Comparison of ENCODE assay signal across 7 mouse cellular contexts in genomic region chr10:14017822-14018364, GRCm38 (mm10). TPM values are rescaled to one million over a fixed set of nuclear protein-coding genes. Genes with fewer than 3 reads are reported as not detected.
DNase-seq lines count a peak whose midpoint lies in the region; ATAC-seq and TF ChIP-seq lines count a peak whose summit lies in the region.

No protein-coding gene starts in this region.

- no peak overlapping the region for H3K27ac ChIP-seq in embryonic facial prominence, embryonic 13.5 days
- peak overlapping the region; percentile 72 for H3K27ac ChIP-seq in hindbrain, embryonic 10.5 days

- 0 out of 2 replicates have a peak overlapping the region, but pooled peaks have one; percentile 9 for H3K4me3 ChIP-seq in embryonic facial prominence, embryonic 13.5 days
- H3K4me3 ChIP-seq in hindbrain, embryonic 10.5 days, result peak overlapping the region; percentile 31
- H3K4me3 ChIP-seq in myocyte, result peak overlapping the region; percentile 17

- no peaks in the 10 kb centered on the region for H3K9me3 ChIP-seq in embryonic facial prominence, embryonic 13.5 days
- no peaks in the 10 kb centered on the region for H3K9me3 ChIP-seq in hindbrain, embryonic 10.5 days

- no peak overlapping the region for H3K9ac ChIP-seq in embryonic facial prominence, embryonic 13.5 days

- H3ac ChIP-seq in myocyte (ENCODE audit: control insufficient read depth, insufficient read length), result no peak overlapping the region

- peak; percentile 48 for ATAC-seq in CD4-positive, CD25-positive, alpha-beta regulatory T cell, adult 4 months
- no peak for ATAC-seq in embryonic facial prominence, embryonic 13.5 days (ENCODE audit: insufficient number of reproducible peaks, insufficient read depth, low FRiP score, low TSS enrichment, low read depth)

- H3K79me2 ChIP-seq in myocyte (ENCODE audit: control insufficient read depth, insufficient read depth), result peaks cover 52% of the 10 kb centered on the region

- 3% methylated on average over 12 of the region's 12 CpGs for WGBS in embryonic facial prominence, embryonic 13.5 days
- 6% methylated on average over 12 of the region's 12 CpGs for WGBS in hindbrain, embryonic 10.5 days

- H3K27me3 ChIP-seq in embryonic facial prominence, embryonic 13.5 days, result no peaks in the 10 kb centered on the region
- H3K27me3 ChIP-seq in hindbrain, embryonic 10.5 days (ENCODE audit: insufficient read depth, poor library complexity, severe bottlenecking), result no peaks in the 10 kb centered on the region
- no peaks in the 10 kb centered on the region for H3K27me3 ChIP-seq in myocyte (ENCODE audit: control insufficient read depth, insufficient read depth, insufficient read length)

- TF ChIP-seq POLR2A in myocyte (IDR thresholded peaks at IDR 0.05; ENCODE audit: insufficient read length, low read depth), result no peak

- intact Hi-C loops in left cerebral cortex, postnatal 25 days (cut with DNase I), result no loop called here

- peaks cover 9% of the 10 kb centered on the region for H3K4me1 ChIP-seq in embryonic facial prominence, embryonic 13.5 days
- H3K4me1 ChIP-seq in hindbrain, embryonic 10.5 days (replicated peaks), result peaks cover 24% of the 10 kb centered on the region

- no peaks in the 10 kb centered on the region for H3K36me3 ChIP-seq in embryonic facial prominence, embryonic 13.5 days
- no peaks in the 10 kb centered on the region for H3K36me3 ChIP-seq in hindbrain, embryonic 10.5 days
- H3K36me3 ChIP-seq in myocyte (ENCODE audit: control insufficient read depth, insufficient read depth), result no peaks in the 10 kb centered on the region

- H3K4me2 ChIP-seq in embryonic facial prominence, embryonic 13.5 days, result peak overlapping the region; percentile 45
- H3K4me2 ChIP-seq in myocyte (ENCODE audit: low read depth), result peak overlapping the region; percentile 76

- peak; percentile 88 for DNase-seq in NIH3T3 (ENCODE audit: low read depth)
- DNase-seq in hindbrain, embryonic 10.5 days (ENCODE audit: low spot score), result peak; percentile 27
- DNase-seq in left cerebral cortex, postnatal 25 days (ENCODE audit: low spot score in 2 of 2), result peak; percentile 28 to 89
- DNase-seq in c-Kit-positive CD71-positive TER-119-positive erythroid progenitor cells, embryonic 14.5 days (ENCODE audit: low spot score), result no peak

TF ChIP-seq in myocyte, 11 proteins besides CTCF, POLR2A, EP300 and RAD21:
- TF ChIP-seq MYOD1 (IDR thresholded peaks at IDR 0.05; ENCODE audit: control insufficient read depth in 1 of 3, insufficient read length in 2 of 3, low read depth in 2 of 3), result peak in 2 of 3 experiments; percentile 77 to 84
- TF ChIP-seq CEBPB (IDR thresholded peaks at IDR 0.05; ENCODE audit: insufficient read depth, poor library complexity, severe bottlenecking), result 0 out of 2 replicates have a peak, but pooled peaks have one; percentile 51
- no peak for TF ChIP-seq TCF3 (IDR thresholded peaks at IDR 0.05; ENCODE audit: insufficient read length, low read depth)
- no peak for TF ChIP-seq E2F4 (IDR thresholded peaks at IDR 0.05; ENCODE audit: insufficient read depth)
- no peak for TF ChIP-seq SRF (IDR thresholded peaks at IDR 0.05; ENCODE audit: control insufficient read depth, insufficient read length, low read depth)
- TF ChIP-seq POLR2AphosphoS2 (IDR thresholded peaks at IDR 0.05; ENCODE audit: insufficient read length, low read depth), result no peak
- peak in 1 of 3 experiments; percentile 24 for TF ChIP-seq MYOG (IDR thresholded peaks at IDR 0.05; ENCODE audit: control insufficient read depth in 1 of 3, insufficient read depth in 1 of 3, insufficient read length in 2 of 3, low read depth in 2 of 3)
- no peak for TF ChIP-seq REST (IDR thresholded peaks at IDR 0.05; ENCODE audit: insufficient read depth, insufficient read length)
- peak; percentile 46 for TF ChIP-seq TCF12 (IDR thresholded peaks at IDR 0.05; ENCODE audit: insufficient read depth, poor library complexity, severe bottlenecking)
- TF ChIP-seq MAX (IDR thresholded peaks at IDR 0.05; ENCODE audit: low read depth), result no peak

RNA-seq across cellular contexts. Expression of gene Hivep2, which starts 52.0 kb away (rescaled TPM):
- polyA plus RNA-seq in CD4-positive, CD25-positive, alpha-beta regulatory T cell, adult 4 months (2017; shearing (Covaris generic)), result 10 to 100 TPM; 20.2 to 20.7 TPM
- 7.3 and 7.7 TPM in 2 replicates for polyA plus RNA-seq in embryonic facial prominence, embryonic 13.5 days (2015; fragmentation: Nextera tagmentation; extraction: Ambion mirVana)
- 1.2 and 1.6 TPM in 2 replicates for polyA plus RNA-seq in hindbrain, embryonic 10.5 days (2016; fragmentation: Nextera tagmentation; extraction: Ambion mirVana)
- 100 to 1,000 TPM; 250 to 277 TPM for total RNA-seq in left cerebral cortex, postnatal 25 days (2021)
- polyA plus RNA-seq in myocyte (2012; fragmentation: generic; extraction: Trizol), result 9.6 TPM
